Mouse (Mus musculus) embryonic fibroblast, embryonic 13.5 days (primary cell): ENCODE data around the gene Gm13289.

ENCODE experiments used
- CTCF ChIP-seq: IDR thresholded peaks from 2 replicates; pipeline ENCODE4 v1.5.1; 2011; ENCODE audit warnings: mild to moderate bottlenecking, control low read depth, low read length, moderate library complexity, borderline replicate concordance; ENCODE audit not compliant: insufficient read depth
- POLR2A ChIP-seq: IDR thresholded peaks from 2 replicates; pipeline ENCODE4 v1.6.1; 2011; ENCODE audit warnings: low read depth, mild to moderate bottlenecking, control low read depth, low read length, moderate library complexity

GRCm38 (mm10) chr4:88741426-88741825 lies 35.3 kb upstream of the Gm13289 start:
- TF ChIP-seq CTCF (no peak), POLR2A (no peak)
